Mouse (Mus musculus) left cerebral cortex, adult 2 months (tissue): ENCODE results near the gene Nek2. TPM values are rescaled to one million over a fixed set of nuclear protein-coding genes. Genes with fewer than 3 reads are reported as not detected.
A peak's percentile ranks its signal among the peaks of the same experiment; 100 is the strongest.

Experiments
- DNase-seq, 2 experiments: peaks; one replicate each; pipeline ENCODE4 v3.0.0; 2021 to 2022; ENCODE audit warnings: low spot score in 2 of 2, mixed read lengths in 1 of 2; ENCODE audit errors: extremely low spot score in 1 of 2
- H3K27ac ChIP-seq: fragments of 200-600 bp; 2 replicates; pipeline ENCODE4 v1.8.1; 2022
- H3K4me3 ChIP-seq: fragments of 200-600 bp; 2 replicates; pipeline ENCODE4 v1.8.1; 2022
- CTCF ChIP-seq: fragments of 200-600 bp; IDR thresholded peaks from 2 replicates; pipeline ENCODE4 v1.8.1; 2022; ENCODE audit warnings: antibody characterized with exemption, mild to moderate bottlenecking, moderate library complexity
- intact Hi-C: fragments of 180-260 bp; cut with DNase I; formaldehyde crosslinking; loops from one replicate; pipeline ENCODE4 v1.15.1; 2025
- total RNA-seq, 2 experiments: library from RNA; stranded (reverse); gene quantifications; 2 replicates each; pipeline ENCODE4 v1.2.3; 2021

Gene Nek2
- total RNA-seq, 2 experiments from 2014 or later: 1.2 to 1.3 TPM

GRCm38 (mm10) chr1:191840774-191841565 is 19.7 kb downstream of the Nek2 start:
- no peak overlapping the region for H3K27ac ChIP-seq
- TF ChIP-seq CTCF: no peak
- intact Hi-C loops: no loop called here
- no peak for DNase-seq
- H3K4me3 ChIP-seq: no peak overlapping the region

GRCm38 (mm10) chr1:191842247-191842646 is 21.0 kb downstream of the Nek2 start:
- Histone ChIP-seq H3K27ac (no peak overlapping the region), H3K4me3 (no peak overlapping the region)
- intact Hi-C loops: no loop called here
- no peak for DNase-seq
- TF ChIP-seq CTCF: no peak

GRCm38 (mm10) chr1:191846667-191847066 is 25.4 kb downstream of the Nek2 start:
- no peak for DNase-seq
- intact Hi-C loops: no loop called here
- no peak for TF ChIP-seq CTCF

GRCm38 (mm10) chr1:191849501-191849900 is 28.3 kb downstream of the Nek2 start:
- TF ChIP-seq CTCF: no peak
- H3K27ac ChIP-seq: no peak overlapping the region
- intact Hi-C loops: no loop called here

More at GRCm38 (mm10) chr1:191846667-191847066, 25.4 kb downstream of the Nek2 start:
- Histone ChIP-seq H3K4me3 (no peak overlapping the region), H3K27ac (no peak overlapping the region)

GRCm38 (mm10) chr1:191853442-191853841 is 32.2 kb downstream of the Nek2 start:
- DNase-seq: no peak
- no peak overlapping the region for H3K4me3 ChIP-seq
- intact Hi-C loops: no loop called here
- no peak for TF ChIP-seq CTCF
- H3K27ac ChIP-seq: no peak overlapping the region

More at GRCm38 (mm10) chr1:191849501-191849900, 28.3 kb downstream of the Nek2 start:
- DNase-seq: no peak
- H3K4me3 ChIP-seq: no peak overlapping the region

- Histone ChIP-seq H3K4me3 (no peak overlapping the region), H3K27ac (no peak overlapping the region)
- no peak for DNase-seq
- intact Hi-C loops: no loop called here
- TF ChIP-seq CTCF: no peak
Observed at GRCm38 (mm10) chr1:191854716-191855115, 33.5 kb downstream of the Nek2 start.

GRCm38 (mm10) chr1:191855136-191855878 is 34.1 kb downstream of the Nek2 start:
- peak; percentile 32 to 38 for DNase-seq
- TF ChIP-seq CTCF: no peak

GRCm38 (mm10) chr1:191856886-191857651 is 35.8 kb downstream of the Nek2 start:
- no peak for DNase-seq
- no peak for TF ChIP-seq CTCF
- no peak overlapping the region for H3K4me3 ChIP-seq
- intact Hi-C loops: no loop called here
- no peak overlapping the region for H3K27ac ChIP-seq

More at GRCm38 (mm10) chr1:191855136-191855878, 34.1 kb downstream of the Nek2 start:
- Histone ChIP-seq H3K27ac (no peak overlapping the region), H3K4me3 (no peak overlapping the region)
- intact Hi-C loops: no loop called here

GRCm38 (mm10) chr1:191858136-191858535 is 36.9 kb downstream of the Nek2 start:
- H3K4me3 ChIP-seq: no peak overlapping the region
- H3K27ac ChIP-seq: no peak overlapping the region
- intact Hi-C loops: no loop called here
- TF ChIP-seq CTCF: no peak
- DNase-seq: no peak

GRCm38 (mm10) chr1:191859847-191860246 is 38.6 kb downstream of the Nek2 start:
- peak in 1 of 2 experiments; percentile 28 for DNase-seq
- no peak overlapping the region for H3K4me3 ChIP-seq
- no peak for TF ChIP-seq CTCF
- no peak overlapping the region for H3K27ac ChIP-seq
- intact Hi-C loops: no loop called here

GRCm38 (mm10) chr1:191861247-191861646 is 40.0 kb downstream of the Nek2 start:
- intact Hi-C loops: no loop called here
- Histone ChIP-seq H3K27ac (no peak overlapping the region), H3K4me3 (no peak overlapping the region)
- no peak for DNase-seq
- TF ChIP-seq CTCF: no peak
